Mouse (Mus musculus): Measurements from ENCODE around the gene Npepps.
A peak's percentile ranks its signal among the peaks of the same experiment; 100 is the strongest.

GRCm38 (mm10) chr11:97314110-97314509, 33.7 kb upstream of the Npepps start:
- TF ChIP-seq POLR2A (IDR thresholded peaks at IDR 0.05; ENCODE audit: insufficient read depth, low read depth, low read length) = no peak
- TF ChIP-seq CTCF (IDR thresholded peaks at IDR 0.05) = peak; percentile 50

All from heart, adult 2 months (tissue).